Mouse (Mus musculus): Measurements from ENCODE around the gene Acat2. TPM values are rescaled to one million over a fixed set of nuclear protein-coding genes. Genes with fewer than 3 reads are reported as not detected.
A peak's percentile ranks its signal among the peaks of the same experiment; 100 is the strongest.
"Not testable (repeated sequence)": the region's sequence is repeated elsewhere in the genome, so short reads cannot be mapped to it uniquely, and the experiment has no call there.

Gene Acat2
- 42.3 and 47.4 TPM in 2 replicates for polyA plus RNA-seq (2012; rRNA removed)

DNA sequence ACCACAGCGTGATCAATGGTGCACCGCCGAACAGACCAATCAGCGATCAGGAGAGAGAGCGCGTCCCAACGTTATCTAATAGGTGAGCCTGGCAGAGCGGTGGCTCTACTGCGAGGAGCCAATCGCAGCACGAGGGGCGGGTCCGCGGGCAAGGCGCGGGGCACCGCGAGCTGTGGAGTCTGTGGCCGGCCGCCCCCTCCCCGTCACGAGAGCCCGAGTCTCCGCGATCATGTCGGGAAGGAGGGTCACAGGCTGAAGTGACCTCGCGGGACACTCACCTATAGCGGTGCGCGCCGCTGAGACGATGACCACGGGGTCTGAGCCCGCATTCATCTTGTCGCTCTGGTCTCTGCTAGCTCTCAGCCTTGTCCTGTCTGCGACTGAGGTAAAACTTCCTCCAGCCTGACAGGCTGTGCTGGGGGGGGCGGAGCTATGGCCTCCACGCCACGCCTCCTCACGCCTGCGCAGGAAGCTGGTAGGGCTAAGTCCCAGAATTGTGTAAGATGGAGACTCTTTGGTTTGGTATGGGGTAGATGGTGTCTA is at the start of gene Acat2:
Gene Acat2, minus strand, starts transcription at position 417 of the 543 bp plus-strand sequence.
- no peaks in the 10 kb centered on the region for H3K4me1 ChIP-seq (ENCODE audit: control insufficient read depth, insufficient read depth, low read length)
- peak within 1 kb of the TSS; percentile 44 for H3K27ac ChIP-seq (ENCODE audit: insufficient read depth, low read length)
- TF ChIP-seq POLR2A (IDR thresholded peaks at IDR 0.05; ENCODE audit: extremely low read depth, insufficient read depth, low read length) = peak; percentile 98
- no peak for TF ChIP-seq CTCF (IDR thresholded peaks at IDR 0.05; ENCODE audit: extremely low read depth, insufficient read depth, low read length)
- H3K4me3 ChIP-seq (ENCODE audit: insufficient read depth, low read length) = peak within 1 kb of the TSS; percentile 62

DNA sequence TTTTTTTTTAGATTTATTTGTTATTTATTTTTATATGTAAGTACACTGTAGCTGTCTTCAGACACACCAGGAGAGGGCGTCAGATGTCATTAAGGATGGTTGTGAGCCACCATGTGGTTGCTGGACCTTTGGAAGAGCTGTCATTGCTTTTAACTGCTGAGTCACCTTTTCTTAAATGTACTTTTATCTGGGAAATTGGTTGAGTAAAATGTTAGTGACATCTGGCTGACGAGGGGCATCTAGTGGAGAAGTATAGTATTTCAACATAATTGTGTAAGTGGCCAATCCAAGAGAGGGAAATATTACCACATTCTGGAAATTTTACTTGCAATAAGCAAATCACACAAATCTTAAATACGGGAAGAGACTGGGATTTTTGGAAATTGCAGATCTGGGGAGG is 49.3 kb upstream of the Acat2 start:
- Histone ChIP-seq H3K27ac (ENCODE audit: insufficient read depth, low read length) (no peak overlapping the region), H3K4me3 (ENCODE audit: insufficient read depth, low read length) (peak overlapping the region; percentile 85; the same call in 1 of the 2 replicates), H3K4me1 (ENCODE audit: control insufficient read depth, insufficient read depth, low read length) (peaks cover 1% of the 10 kb centered on the region; the same call in 1 of the 2 replicates)
- TF ChIP-seq POLR2A (IDR thresholded peaks at IDR 0.05; ENCODE audit: extremely low read depth, insufficient read depth, low read length) (no peak), CTCF (IDR thresholded peaks at IDR 0.05; ENCODE audit: extremely low read depth, insufficient read depth, low read length) (no peak)

DNA sequence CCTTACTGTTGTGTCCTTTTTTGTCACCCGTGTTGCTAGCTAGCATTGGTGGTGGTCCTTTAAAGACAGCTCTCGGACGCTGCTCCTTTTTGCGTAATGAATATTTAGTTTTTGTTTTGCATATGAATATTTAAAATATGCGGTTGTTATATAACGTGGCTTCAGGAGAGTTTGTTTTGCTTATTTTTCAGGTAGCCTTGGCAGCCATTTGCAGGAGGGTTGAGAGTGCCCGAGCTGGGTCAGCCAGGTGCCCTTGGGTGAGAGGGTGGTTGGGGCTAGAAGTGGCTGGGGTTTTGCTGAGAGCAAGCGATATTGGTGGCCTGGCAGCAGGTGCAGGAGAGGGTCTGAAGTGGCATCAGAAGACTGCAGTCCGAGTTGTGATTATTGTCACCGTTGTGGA is 48.0 kb upstream of the Acat2 start:
- Histone ChIP-seq H3K4me1 (ENCODE audit: control insufficient read depth, insufficient read depth, low read length) (peaks cover 1% of the 10 kb centered on the region; the same call in 1 of the 2 replicates), H3K27ac (ENCODE audit: insufficient read depth, low read length) (peak overlapping the region; percentile 88; the same call in 1 of the 2 replicates), H3K4me3 (ENCODE audit: insufficient read depth, low read length) (peak overlapping the region; percentile 85)
- TF ChIP-seq POLR2A (IDR thresholded peaks at IDR 0.05; ENCODE audit: extremely low read depth, insufficient read depth, low read length) (no peak), CTCF (IDR thresholded peaks at IDR 0.05; ENCODE audit: extremely low read depth, insufficient read depth, low read length) (no peak)

DNA sequence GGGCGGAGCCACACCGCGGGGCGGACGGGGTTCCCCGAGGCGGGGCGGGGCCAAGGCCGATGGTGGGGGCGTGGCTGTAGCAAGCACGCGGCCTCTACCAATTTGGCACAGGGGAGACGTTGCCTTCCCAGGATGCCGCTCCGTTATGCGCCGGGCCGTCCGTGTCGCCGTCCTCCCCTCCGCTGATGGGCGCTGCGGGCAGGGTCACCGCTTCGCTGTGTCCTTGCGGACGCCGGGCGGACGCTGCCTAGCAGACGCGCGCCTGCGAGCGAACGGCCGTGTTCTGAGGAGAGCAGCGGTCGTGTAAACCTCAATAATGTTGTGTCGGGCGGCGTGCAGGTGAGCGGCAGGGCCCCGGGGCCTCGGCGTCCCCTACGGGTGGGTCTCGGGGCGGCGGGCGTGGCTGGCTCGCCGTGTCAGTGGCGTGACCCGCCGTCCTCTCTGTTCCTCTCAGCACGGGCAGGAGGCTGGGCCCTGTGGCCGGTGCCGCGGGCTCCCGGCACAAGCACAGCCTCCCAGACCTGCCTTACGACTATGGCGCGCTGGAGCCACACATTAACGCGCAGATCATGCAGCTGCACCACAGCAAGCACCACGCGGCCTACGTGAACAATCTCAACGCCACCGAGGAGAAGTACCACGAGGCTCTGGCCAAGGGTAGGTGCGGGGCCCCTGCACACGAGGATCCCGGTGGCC is 47.3 kb upstream of the Acat2 start:
- peak overlapping the region; percentile 85 for H3K4me3 ChIP-seq (ENCODE audit: insufficient read depth, low read length)
- H3K4me1 ChIP-seq (ENCODE audit: control insufficient read depth, insufficient read depth, low read length) = peaks cover 1% of the 10 kb centered on the region; the same call in 1 of the 2 replicates
- peak overlapping the region; percentile 88 for H3K27ac ChIP-seq (ENCODE audit: insufficient read depth, low read length)
- TF ChIP-seq POLR2A (IDR thresholded peaks at IDR 0.05; ENCODE audit: extremely low read depth, insufficient read depth, low read length) = peak; percentile 80; the same call in 1 of the 2 replicates
- no peak for TF ChIP-seq CTCF (IDR thresholded peaks at IDR 0.05; ENCODE audit: extremely low read depth, insufficient read depth, low read length)

DNA sequence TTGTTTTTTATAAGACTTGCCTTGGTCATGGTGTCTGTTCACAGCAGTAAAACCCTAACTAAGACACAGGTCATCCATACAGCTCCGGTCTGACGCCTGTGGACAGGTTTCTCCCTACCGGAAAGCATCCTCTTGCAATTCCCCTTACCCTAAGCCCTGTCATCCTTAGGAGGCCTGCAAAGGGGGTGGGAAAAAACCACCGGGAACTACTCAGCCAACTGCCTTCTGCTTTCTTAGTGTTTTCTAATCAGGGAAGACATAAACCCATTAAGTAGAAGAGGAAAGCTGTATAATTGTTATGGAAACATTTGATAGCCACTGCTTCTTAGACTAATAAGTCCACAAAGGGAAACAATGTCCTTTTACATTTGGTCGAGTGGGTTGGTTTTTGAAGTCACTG is 46.4 kb upstream of the Acat2 start:
- no peak for TF ChIP-seq CTCF (IDR thresholded peaks at IDR 0.05; ENCODE audit: extremely low read depth, insufficient read depth, low read length)
- no peak for TF ChIP-seq POLR2A (IDR thresholded peaks at IDR 0.05; ENCODE audit: extremely low read depth, insufficient read depth, low read length)
- H3K4me1 ChIP-seq (ENCODE audit: control insufficient read depth, insufficient read depth, low read length) = peaks cover 1% of the 10 kb centered on the region; the same call in 1 of the 2 replicates
- H3K27ac ChIP-seq (ENCODE audit: insufficient read depth, low read length) = peak overlapping the region; percentile 58; the same call in 1 of the 2 replicates
- H3K4me3 ChIP-seq (ENCODE audit: insufficient read depth, low read length) = peak overlapping the region; percentile 85

DNA sequence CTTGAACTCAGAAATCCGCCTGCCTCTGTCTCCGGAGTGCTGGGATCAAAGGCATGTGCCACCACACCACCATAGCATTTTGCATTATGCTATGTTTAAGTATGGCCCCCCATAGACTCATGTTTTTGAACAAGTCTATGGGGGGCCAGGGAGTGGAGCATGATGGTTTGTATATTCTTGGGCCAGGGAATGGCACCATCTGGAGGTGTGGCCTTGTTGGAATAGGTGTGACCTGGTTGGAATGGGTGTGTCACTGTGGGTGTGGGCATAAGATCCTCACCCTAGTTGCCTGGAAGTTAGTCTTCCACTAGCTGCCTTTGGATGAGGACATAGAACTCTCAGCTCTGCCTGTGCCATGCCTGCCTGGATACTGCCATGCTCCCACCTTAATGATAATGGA is 46.0 kb upstream of the Acat2 start, which contains the start of gene Sod2:
Gene Sod2, plus strand, starts transcription at position 301 of the 400 bp plus-strand sequence.
- peak within 1 kb of the TSS; percentile 58; the same call in 1 of the 2 replicates for H3K27ac ChIP-seq (ENCODE audit: insufficient read depth, low read length)
- H3K4me1 ChIP-seq (ENCODE audit: control insufficient read depth, insufficient read depth, low read length) = not testable (repeated sequence)
- peak within 1 kb of the TSS; percentile 85 for H3K4me3 ChIP-seq (ENCODE audit: insufficient read depth, low read length)

DNA sequence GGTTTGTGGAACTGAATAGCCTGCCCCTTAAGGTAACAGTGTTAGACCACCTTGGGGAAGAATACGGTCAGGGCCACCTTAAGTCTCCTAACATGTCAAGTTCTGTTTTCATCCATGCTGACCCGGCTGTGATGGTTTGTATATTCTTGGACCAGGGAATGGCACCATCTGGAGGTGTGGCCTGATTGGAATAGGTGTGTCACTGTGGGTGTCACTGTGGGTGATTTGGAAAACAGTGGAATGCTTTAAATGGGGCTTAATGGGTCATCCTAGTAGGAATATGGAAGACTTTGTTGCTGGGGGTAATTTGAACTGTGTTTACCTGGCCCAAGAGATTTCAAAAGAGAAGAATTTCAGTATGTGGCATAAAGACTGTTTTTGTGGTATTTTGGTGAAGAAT is 43.9 kb upstream of the Acat2 start:
- not testable (repeated sequence) for H3K4me3 ChIP-seq (ENCODE audit: insufficient read depth, low read length); H3K27ac ChIP-seq (ENCODE audit: insufficient read depth, low read length); H3K4me1 ChIP-seq (ENCODE audit: control insufficient read depth, insufficient read depth, low read length)

DNA sequence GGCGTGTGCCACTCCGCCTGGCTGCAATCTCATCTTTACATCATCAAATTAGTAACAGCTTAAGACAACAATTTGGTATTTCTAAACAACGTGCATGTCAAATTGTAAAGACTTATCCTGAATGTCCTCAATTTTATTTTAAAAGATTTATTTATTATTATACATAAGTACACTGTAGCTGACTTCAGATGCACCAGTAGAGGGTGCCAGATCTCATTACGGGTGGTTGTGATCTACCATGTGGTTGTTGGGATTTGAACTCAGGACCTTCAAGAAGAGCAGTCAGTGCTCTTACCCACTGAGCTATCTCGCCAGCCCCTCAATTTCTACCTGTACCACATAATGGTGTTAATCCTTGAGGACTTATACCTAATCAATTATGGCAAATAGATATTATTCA is 41.7 kb upstream of the Acat2 start:
- not testable (repeated sequence) for H3K27ac ChIP-seq (ENCODE audit: insufficient read depth, low read length); H3K4me1 ChIP-seq (ENCODE audit: control insufficient read depth, insufficient read depth, low read length); H3K4me3 ChIP-seq (ENCODE audit: insufficient read depth, low read length)

DNA sequence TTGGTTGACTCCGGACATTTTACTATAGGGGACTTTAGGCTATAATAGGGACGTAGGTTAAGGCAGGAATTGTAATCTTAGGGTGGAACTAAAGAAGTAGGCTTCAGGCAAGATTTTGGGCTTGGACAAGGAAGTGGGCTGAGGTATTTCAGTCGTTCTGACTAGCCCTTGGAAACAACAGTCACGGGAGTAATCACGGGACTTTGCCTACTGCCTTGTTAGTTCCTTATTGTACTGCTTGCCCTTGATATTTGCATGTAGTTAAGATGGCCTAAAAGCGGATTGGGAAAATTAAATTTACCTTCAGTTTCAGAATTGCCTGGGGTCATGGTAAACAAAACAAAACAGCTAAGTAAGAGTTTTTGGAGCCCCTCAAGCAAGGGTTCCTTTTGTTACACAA is 38.5 kb upstream of the Acat2 start:
- Histone ChIP-seq H3K4me3 (ENCODE audit: insufficient read depth, low read length) (no peak overlapping the region), H3K4me1 (ENCODE audit: control insufficient read depth, insufficient read depth, low read length) (no peaks in the 10 kb centered on the region), H3K27ac (ENCODE audit: insufficient read depth, low read length) (no peak overlapping the region)
- TF ChIP-seq CTCF (IDR thresholded peaks at IDR 0.05; ENCODE audit: extremely low read depth, insufficient read depth, low read length) (no peak), POLR2A (IDR thresholded peaks at IDR 0.05; ENCODE audit: extremely low read depth, insufficient read depth, low read length) (no peak)

DNA sequence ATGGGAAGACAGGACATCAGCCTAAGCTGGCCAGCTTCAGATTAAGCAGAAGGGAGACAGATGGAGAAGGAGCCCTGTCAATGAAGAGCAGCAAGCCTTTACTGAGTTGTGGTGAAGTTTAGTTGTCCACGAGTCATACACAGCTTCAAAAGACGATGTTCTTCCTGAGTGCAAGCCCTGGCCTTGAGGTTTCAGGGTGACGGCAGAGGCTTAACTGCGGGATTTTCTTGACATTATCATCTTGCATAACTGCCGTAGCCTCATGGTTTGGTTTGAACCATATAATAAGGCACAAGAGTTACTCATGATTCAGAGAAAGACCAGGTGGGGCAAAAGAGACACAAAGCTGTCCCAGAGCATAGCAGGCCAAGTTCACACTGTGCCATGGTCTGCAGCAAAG is 37.3 kb upstream of the Acat2 start:
- Histone ChIP-seq H3K27ac (ENCODE audit: insufficient read depth, low read length) (no peak overlapping the region), H3K4me3 (ENCODE audit: insufficient read depth, low read length) (no peak overlapping the region), H3K4me1 (ENCODE audit: control insufficient read depth, insufficient read depth, low read length) (no peaks in the 10 kb centered on the region)
- TF ChIP-seq CTCF (IDR thresholded peaks at IDR 0.05; ENCODE audit: extremely low read depth, insufficient read depth, low read length) = no peak
- no peak for TF ChIP-seq POLR2A (IDR thresholded peaks at IDR 0.05; ENCODE audit: extremely low read depth, insufficient read depth, low read length)

Measured in cortical plate, adult 2 months (tissue).